Mouse (Mus musculus) limb, embryonic 15.5 days (tissue): ENCODE results near the gene Acoxl. TPM values are rescaled to one million over a fixed set of nuclear protein-coding genes. Genes with fewer than 3 reads are reported as not detected.
A peak's percentile ranks its signal among the peaks of the same experiment; 100 is the strongest.

Source experiments
- ATAC-seq: fragments of 200-750 bp; cut with Nextera tagmentation; 2 replicates; pipeline ENCODE4 v1.8.0; 2017; ENCODE audit warnings: low read depth, moderate TSS enrichment; ENCODE audit not compliant: insufficient number of reproducible peaks, low FRiP score, low TSS enrichment
- H3K27ac ChIP-seq: fragments of 300-500 bp; sonication (generic); 2 replicates; pipeline ENCODE4 v1.5.1; 2015; ENCODE audit warnings: moderate library complexity, mild to moderate bottlenecking, inconsistent platforms
- H3K27me3 ChIP-seq: fragments of 300-500 bp; sonication (generic); 2 replicates; pipeline ENCODE4 v1.6.1; 2015; ENCODE audit warnings: inconsistent platforms
- H3K36me3 ChIP-seq: fragments of 300-500 bp; sonication (generic); 2 replicates; pipeline ENCODE4 v1.6.1; 2015; ENCODE audit warnings: inconsistent platforms
- H3K4me1 ChIP-seq: fragments of 300-500 bp; sonication (generic); 2 replicates; pipeline ENCODE4 v1.6.1; 2015; ENCODE audit warnings: inconsistent platforms
- H3K4me2 ChIP-seq: fragments of 300-500 bp; sonication (generic); 2 replicates; pipeline ENCODE4 v1.6.1; 2015; ENCODE audit warnings: mild to moderate bottlenecking, inconsistent platforms
- H3K4me3 ChIP-seq: fragments of 300-500 bp; sonication (generic); 2 replicates; pipeline ENCODE4 v1.5.1; 2015; ENCODE audit warnings: mild to moderate bottlenecking, inconsistent platforms
- H3K9ac ChIP-seq: fragments of 300-500 bp; sonication (generic); 2 replicates; pipeline ENCODE4 v1.6.1; 2015; ENCODE audit warnings: inconsistent platforms
- H3K9me3 ChIP-seq: fragments of 300-500 bp; sonication (generic); 2 replicates; pipeline ENCODE4 v1.6.1; 2016; ENCODE audit warnings: inconsistent platforms
- WGBS: fragments of 180-500 bp; shearing (Covaris S2); methylation state at CpG from one replicate; pipeline ENCODE4 v1.1.7; 2015; 5-methylcytosine and 5-hydroxymethylcytosine counted together
- polyA plus RNA-seq: library from polyadenylated mRNA; unstranded; fragments of >200 nt; fragmentation: Nextera tagmentation; extraction: Ambion mirVana; gene quantifications from 2 replicates; pipeline ENCODE4 v1.2.1, GENCODE M21; 2015

The Acoxl gene
- 0.09 TPM in 1 of 2 replicates, not detected in the other for polyA plus RNA-seq

DNA sequence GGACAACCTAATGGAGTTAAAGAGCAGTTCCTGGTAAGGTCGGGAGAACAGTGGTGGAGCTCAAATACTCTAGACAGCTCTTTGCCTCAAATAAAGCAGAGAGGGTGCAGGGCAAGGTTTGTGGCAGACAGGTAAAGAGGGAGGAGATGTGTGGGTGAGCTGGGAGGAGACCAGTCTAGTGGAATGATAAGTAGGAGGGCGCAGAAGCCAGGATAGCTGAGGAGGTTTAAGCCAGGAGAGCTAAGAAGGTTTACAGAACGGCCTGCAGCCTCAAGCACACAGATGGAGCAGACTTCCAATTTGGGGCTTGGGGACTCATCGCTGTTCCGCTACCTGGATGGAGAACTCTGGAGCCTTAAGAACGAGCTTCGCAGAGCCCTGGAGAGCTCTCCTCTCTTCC lies at the start of gene Acoxl:
Gene Acoxl (plus strand): TSS at position 301 of the 400 bp plus-strand sequence.
- WGBS, result 63% methylated on average over 7 of the region's 7 CpGs
- Histone ChIP-seq H3K27me3 (peaks cover 42% of the 10 kb centered on the region), H3K4me1 (no peaks in the 10 kb centered on the region), H3K9ac (no peak within 1 kb of the TSS), H3K9me3 (no peaks in the 10 kb centered on the region), H3K36me3 (no peaks in the 10 kb centered on the region), H3K27ac (no peak within 1 kb of the TSS), H3K4me3 (no peak within 1 kb of the TSS), H3K4me2 (no peak within 1 kb of the TSS)
- ATAC-seq, result no peak

DNA sequence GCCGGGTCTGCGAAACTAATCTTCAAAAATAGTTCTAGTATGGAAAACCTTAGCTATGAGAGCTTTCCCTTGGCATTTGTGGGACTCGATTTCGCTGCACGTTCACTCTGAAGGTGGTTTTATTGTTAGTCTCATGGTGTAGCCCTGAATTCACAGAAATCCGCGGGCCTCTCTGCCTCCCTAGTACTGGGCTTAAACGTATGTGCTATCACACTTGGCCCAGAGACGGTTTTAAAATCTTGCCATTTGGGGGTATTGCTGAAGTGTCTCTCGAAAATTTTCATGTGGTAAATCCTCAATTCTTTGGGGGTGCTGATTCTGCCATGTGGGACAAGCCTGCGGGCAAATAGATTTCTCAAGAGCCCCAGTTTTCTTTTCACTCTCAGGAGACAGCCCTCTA lies 49.5 kb upstream of the Acoxl start:
- Histone ChIP-seq H3K27ac (peak overlapping the region; percentile 80), H3K9ac (peak overlapping the region; percentile 45), H3K27me3 (no peaks in the 10 kb centered on the region), H3K9me3 (no peaks in the 10 kb centered on the region), H3K4me3 (peak overlapping the region; percentile 80), H3K4me1 (peaks cover 20% of the 10 kb centered on the region), H3K36me3 (no peaks in the 10 kb centered on the region), H3K4me2 (peak overlapping the region; percentile 60)
- ATAC-seq, result no peak
- 4% methylated on average over 11 of the region's 11 CpGs for WGBS

DNA sequence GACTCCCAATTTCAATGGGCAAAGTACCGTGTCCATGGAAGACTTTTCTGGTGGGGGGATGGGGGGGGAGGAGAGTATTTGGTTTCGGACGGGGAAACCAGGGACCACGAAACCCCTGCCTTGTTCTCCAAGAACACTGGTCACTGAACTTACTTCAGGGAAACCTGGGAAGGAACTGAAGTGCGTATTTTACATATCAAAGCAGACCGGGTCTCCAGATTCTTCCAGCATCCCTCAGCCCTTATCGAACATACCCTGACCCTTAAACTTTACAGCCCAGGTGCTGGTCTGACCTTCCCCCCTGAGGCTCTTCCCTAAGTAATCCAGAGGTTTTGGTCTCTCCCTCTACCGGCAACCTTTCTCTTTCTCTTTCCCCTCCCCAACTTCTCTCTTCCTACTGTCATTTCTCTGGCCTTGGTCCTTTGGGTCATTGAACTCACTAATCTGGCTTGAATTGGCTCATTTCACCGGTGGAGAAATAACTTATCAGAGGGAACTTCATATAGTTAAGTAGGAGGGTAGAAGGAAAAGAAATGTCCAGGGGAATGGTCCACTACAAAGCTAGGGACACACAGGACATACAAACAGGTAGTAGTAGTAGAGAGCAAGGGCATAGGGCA lies 48.9 kb upstream of the Acoxl start:
- H3K36me3 ChIP-seq, result no peaks in the 10 kb centered on the region

DNA sequence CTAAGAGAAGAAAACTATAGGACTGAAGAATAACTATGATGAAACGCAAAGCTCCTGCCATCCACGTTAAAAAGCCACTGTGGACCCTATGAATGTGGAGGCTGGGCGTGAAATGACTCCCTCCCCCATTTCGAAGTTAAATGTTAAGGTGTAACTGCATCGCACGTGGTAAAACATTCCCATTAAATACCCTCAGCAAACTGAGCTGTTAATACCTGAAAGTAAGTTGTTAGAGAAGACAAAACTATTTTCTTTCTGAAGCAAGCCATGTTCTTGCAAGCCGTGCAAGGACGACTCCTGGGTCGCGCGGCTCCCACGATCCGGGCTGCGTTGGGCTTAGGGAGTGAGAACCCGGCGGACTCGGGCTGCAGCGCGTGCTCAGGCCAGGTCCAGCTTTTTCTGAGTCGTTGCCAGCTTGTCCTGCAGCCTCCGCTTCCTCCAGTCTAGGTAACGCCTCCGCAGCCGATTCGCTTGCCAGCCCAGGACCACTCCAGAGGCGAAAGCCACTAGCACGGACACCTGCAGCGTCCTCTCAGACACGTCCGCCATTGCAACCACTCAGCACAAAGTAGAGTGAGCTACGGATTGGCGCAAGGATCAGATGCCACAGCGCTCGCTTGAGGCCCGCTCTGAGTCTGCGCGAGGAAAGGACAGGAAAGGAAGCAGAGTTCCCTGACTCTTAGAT lies 46.6 kb upstream of the Acoxl start, which contains the start of gene Mtln:
Gene Mtln (minus strand): TSS at position 570 of the 685 bp plus-strand sequence.
- H3K36me3 ChIP-seq, result no peaks in the 10 kb centered on the region
- no peaks in the 10 kb centered on the region for H3K27me3 ChIP-seq
- WGBS, result 2% methylated on average over 37 of the region's 37 CpGs
- peak; percentile 88 for ATAC-seq
- peak within 1 kb of the TSS; percentile 65 for H3K4me3 ChIP-seq
- H3K27ac ChIP-seq, result peak within 1 kb of the TSS; percentile 80
- H3K9ac ChIP-seq, result peak within 1 kb of the TSS; percentile 47
- H3K4me1 ChIP-seq, result peaks cover 20% of the 10 kb centered on the region
- H3K4me2 ChIP-seq, result peak within 1 kb of the TSS; percentile 54
- H3K9me3 ChIP-seq, result no peaks in the 10 kb centered on the region

More for the DNA sequence above, 48.9 kb upstream of the Acoxl start:
- ATAC-seq, result no peak
- H3K9me3 ChIP-seq, result no peaks in the 10 kb centered on the region
- peak overlapping the region; percentile 60 for H3K4me2 ChIP-seq
- WGBS, result 17% methylated on average over 9 of the region's 9 CpGs
- H3K4me1 ChIP-seq, result peaks cover 20% of the 10 kb centered on the region
- no peak overlapping the region for H3K9ac ChIP-seq
- H3K4me3 ChIP-seq, result peak overlapping the region; percentile 80; the same call in 1 of the 2 replicates
- H3K27me3 ChIP-seq, result no peaks in the 10 kb centered on the region
- peak overlapping the region; percentile 80; the same call in 1 of the 2 replicates for H3K27ac ChIP-seq

DNA sequence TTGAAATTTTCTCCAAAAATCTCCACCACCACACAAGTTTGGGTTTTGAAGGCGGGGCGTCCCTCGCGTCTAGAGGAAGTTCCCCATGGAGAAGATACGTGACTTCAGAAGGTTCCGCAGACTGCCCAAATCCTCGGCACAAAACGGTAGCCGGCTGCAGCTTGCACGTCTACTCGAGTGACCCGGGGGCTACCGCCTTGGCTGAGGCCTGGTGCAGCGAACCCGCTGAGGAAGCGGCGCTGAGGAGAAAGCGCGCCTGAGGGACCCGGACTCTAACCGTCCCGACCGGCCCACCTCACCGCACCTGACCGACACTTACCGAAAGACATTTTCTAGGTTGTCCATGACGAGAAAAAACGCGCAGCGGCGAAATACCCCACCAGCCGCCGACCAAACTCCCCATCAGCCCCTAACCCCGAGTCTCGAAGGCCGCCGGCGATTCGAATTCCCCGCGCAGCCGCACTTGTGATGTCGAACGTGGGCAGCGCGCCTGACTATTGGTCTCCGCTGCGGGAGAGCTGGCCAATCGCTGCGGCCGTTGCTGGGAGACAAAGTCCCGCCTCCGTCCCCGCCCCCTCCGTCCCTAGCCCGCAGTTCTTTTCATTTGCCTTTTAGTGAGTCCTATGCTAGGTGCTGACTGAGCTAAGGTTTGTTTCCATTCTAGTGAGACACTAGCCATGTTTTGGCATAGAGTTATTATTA lies 7.1 kb upstream of the Acoxl start, which contains the start of gene Bub1:
Gene Bub1 (minus strand): TSS at position 465 of the 702 bp plus-strand sequence.
- H3K4me2 ChIP-seq, result peak within 1 kb of the TSS; percentile 88
- peaks cover 5% of the 10 kb centered on the region; the same call in 1 of the 2 replicates for H3K36me3 ChIP-seq
- peak; percentile 92 for ATAC-seq
- under 1% methylated on average over 56 of the region's 56 CpGs for WGBS
- H3K27me3 ChIP-seq, result 0 out of 2 replicates have a peak, but pooled peaks cover 2% of the 10 kb centered on the region
- peaks cover 9% of the 10 kb centered on the region; the same call in 1 of the 2 replicates for H3K4me1 ChIP-seq
- peak within 1 kb of the TSS; percentile 24; the same call in 1 of the 2 replicates for H3K27ac ChIP-seq
- H3K9me3 ChIP-seq, result no peaks in the 10 kb centered on the region
- H3K9ac ChIP-seq, result peak within 1 kb of the TSS; percentile 40
- peak within 1 kb of the TSS; percentile 73 for H3K4me3 ChIP-seq

DNA sequence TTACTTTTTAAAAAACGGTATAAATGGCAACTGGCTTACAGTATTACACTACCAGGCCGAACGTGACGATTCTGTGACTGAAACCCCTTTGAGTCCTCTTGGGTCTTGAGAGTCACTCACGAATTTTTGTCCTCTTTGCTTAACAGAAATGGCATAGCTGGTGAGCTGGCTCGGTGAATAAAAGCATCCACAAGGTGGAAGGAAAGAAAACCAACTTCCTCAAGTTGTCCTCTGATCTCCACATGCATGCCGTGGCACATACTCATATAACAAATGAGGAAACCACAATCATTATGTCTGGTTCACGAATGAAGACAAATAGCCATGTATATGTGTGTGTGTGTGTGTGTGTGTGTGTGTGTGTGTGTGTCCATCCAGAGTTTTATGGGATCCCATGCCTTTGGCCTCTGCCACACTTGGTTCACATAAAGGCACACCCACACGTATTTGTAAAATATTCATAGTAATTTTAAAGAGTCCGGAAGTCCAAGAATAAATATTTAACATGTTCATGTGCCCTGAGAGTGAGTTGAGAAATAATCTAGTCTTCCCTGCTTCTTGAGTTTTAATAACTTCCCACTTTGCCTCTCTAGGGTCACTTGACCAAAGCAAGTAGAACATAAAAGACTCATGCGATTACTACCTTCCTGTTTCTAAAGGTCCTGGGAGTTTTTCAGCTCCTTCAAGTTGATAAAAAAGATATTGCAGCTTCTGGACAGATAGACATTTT lies 6.4 kb upstream of the Acoxl start:
- Histone ChIP-seq H3K4me3 (peak overlapping the region; percentile 73), H3K9me3 (no peaks in the 10 kb centered on the region), H3K36me3 (0 out of 2 replicates have a peak, but pooled peaks cover under 1% of the 10 kb centered on the region), H3K27me3 (peaks cover 7% of the 10 kb centered on the region; the same call in 1 of the 2 replicates), H3K4me2 (peak overlapping the region; percentile 88), H3K4me1 (peaks cover 9% of the 10 kb centered on the region; the same call in 1 of the 2 replicates), H3K27ac (peak overlapping the region; percentile 24; the same call in 1 of the 2 replicates), H3K9ac (0 out of 2 replicates have a peak overlapping the region, but pooled peaks have one; percentile 7)
- 38% methylated on average over 11 of the region's 11 CpGs for WGBS
- no peak for ATAC-seq

DNA sequence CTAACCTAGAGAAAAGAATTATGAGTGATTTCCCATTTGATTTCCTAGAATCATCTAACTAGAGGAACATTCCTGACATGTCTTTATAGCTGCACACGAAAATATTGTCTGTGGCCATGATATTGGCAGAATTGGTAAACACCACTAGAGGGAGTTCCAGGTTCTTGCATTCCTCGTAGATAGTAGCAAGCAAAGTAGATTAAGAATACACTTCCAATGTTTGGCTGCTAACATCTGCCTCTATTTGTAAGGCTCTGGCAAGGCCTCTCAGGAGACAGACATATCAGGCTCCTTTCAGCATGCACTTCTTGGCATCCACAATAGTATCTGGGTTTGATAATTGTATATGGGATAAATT lies 5.9 kb upstream of the Acoxl start:
- Histone ChIP-seq H3K4me2 (no peak overlapping the region), H3K4me1 (peaks cover 9% of the 10 kb centered on the region; the same call in 1 of the 2 replicates), H3K9ac (no peak overlapping the region), H3K4me3 (no peak overlapping the region), H3K36me3 (no peaks in the 10 kb centered on the region), H3K27me3 (peaks cover 10% of the 10 kb centered on the region), H3K27ac (no peak overlapping the region), H3K9me3 (no peaks in the 10 kb centered on the region)
- no peak for ATAC-seq
- WGBS, result 16% methylated on average over 2 of the region's 2 CpGs

DNA sequence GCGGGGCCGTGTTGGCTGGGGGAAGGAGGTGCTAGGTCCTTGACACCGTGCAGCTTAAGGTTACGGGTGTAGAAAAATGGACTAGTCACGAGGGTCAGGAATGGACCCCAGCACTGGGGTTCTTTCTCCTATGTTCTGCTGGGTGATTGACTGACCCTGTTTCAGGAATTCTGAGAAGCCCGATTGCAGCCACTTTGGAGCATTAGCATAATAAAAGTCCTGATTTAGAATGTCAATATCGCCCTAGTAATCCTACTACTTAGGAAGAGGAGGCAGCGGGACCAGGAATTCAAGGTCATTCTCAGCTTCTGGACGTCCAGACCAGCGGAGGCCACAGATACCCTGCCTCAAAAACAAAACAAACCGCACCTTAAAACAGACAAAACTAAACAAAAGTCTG lies 749 bp downstream of the Acoxl start:
- H3K36me3 ChIP-seq, result no peaks in the 10 kb centered on the region
- ATAC-seq, result no peak
- no peak overlapping the region for H3K4me3 ChIP-seq
- 21% methylated on average over 11 of the region's 11 CpGs for WGBS
- no peak overlapping the region for H3K27ac ChIP-seq
- H3K4me1 ChIP-seq, result no peaks in the 10 kb centered on the region
- no peak overlapping the region for H3K4me2 ChIP-seq
- H3K27me3 ChIP-seq, result peaks cover 42% of the 10 kb centered on the region
- no peaks in the 10 kb centered on the region for H3K9me3 ChIP-seq
- H3K9ac ChIP-seq, result no peak overlapping the region

DNA sequence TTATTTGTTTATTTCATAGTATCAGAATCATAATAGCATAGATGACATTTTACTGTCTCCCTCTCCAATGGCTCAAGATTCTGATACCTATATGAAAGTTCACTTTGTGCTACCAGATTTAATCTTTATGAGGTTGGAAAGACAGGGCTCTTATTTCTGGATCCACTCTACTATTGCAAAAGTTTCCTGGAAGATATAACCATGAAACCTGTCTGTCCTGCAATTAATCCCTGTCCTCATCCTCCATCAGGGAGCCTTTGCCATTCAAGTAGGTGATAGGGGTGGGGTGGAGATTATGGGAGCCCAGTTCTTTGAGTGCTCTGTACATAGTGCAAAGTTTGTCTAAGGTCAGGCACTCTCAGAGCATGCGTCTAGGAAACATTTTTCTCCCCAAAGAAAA lies 2.7 kb downstream of the Acoxl start:
- Histone ChIP-seq H3K27ac (no peak overlapping the region), H3K4me2 (no peak overlapping the region), H3K9ac (no peak overlapping the region), H3K4me1 (no peaks in the 10 kb centered on the region), H3K36me3 (no peaks in the 10 kb centered on the region), H3K9me3 (no peaks in the 10 kb centered on the region), H3K4me3 (no peak overlapping the region), H3K27me3 (peaks cover 43% of the 10 kb centered on the region)
- WGBS, result 84% methylated on average over 1 of the region's 1 CpGs
- no peak for ATAC-seq

DNA sequence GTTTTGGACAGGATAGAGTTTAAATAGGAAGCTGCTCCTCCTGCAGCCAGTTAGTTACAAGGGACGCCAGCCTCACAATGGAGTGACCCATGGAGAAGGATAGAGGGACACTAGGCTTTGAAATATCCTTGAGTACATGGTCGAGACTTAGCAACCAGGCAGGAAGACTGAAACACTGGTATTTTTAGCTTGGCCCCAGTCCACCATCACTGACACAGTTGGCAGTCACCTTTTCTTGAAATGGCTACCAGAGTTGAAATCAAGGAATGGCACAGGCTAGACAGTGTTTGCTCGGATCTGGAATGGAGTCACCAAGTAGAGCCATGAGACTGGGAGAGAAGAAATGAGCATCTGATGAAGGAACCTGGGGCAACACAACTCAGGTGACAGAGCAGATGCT lies 3.7 kb downstream of the Acoxl start:
- H3K36me3 ChIP-seq, result no peaks in the 10 kb centered on the region
- H3K9me3 ChIP-seq, result no peaks in the 10 kb centered on the region
- H3K4me1 ChIP-seq, result no peaks in the 10 kb centered on the region
- no peak overlapping the region for H3K4me2 ChIP-seq
- H3K27ac ChIP-seq, result no peak overlapping the region
- peaks cover 38% of the 10 kb centered on the region for H3K27me3 ChIP-seq
- no peak overlapping the region for H3K9ac ChIP-seq
- ATAC-seq, result no peak
- WGBS, result 80% methylated on average over 3 of the region's 3 CpGs
- H3K4me3 ChIP-seq, result no peak overlapping the region

DNA sequence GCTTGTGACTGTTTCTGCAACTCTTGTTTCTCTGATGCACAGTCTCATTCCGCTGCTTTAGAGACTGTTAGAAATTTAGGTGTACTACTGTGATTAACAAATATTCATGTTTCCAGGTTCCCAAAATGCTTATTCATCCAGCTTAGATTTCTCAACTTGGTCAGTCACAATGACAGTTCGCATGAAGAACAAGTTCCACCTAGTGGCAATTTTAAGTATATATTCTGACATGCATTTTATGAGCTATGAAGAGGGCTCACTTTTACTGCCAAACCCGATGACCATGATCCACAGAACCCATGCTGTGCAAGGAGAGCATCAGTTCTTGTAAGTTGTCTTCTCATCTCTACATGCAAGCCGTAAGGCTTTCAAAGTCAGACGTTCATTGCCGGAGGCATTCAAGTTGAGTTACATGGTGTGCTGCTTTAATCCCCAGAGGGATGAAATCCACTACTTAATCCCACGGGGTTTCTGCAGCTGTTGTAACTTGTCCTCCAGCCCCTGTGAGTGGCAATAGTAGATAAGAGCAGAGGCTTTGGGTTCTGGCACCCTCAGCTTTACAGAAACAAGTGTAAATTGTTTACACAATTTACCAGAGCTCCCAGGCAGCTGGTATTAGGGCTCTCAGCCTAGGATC lies 6.8 kb downstream of the Acoxl start:
- no peak for ATAC-seq
- H3K9me3 ChIP-seq, result no peaks in the 10 kb centered on the region
- H3K4me1 ChIP-seq, result no peaks in the 10 kb centered on the region
- H3K9ac ChIP-seq, result no peak overlapping the region
- no peaks in the 10 kb centered on the region for H3K36me3 ChIP-seq
- no peak overlapping the region for H3K27ac ChIP-seq
- 35% methylated on average over 7 of the region's 7 CpGs for WGBS
- H3K4me3 ChIP-seq, result no peak overlapping the region
- peaks cover 10% of the 10 kb centered on the region for H3K27me3 ChIP-seq
- no peak overlapping the region for H3K4me2 ChIP-seq
